Mouse (Mus musculus) cortical plate, adult 2 months (tissue): ENCODE results near the gene Clasp2. TPM values are rescaled to one million over a fixed set of nuclear protein-coding genes. Genes with fewer than 3 reads are reported as not detected.
"Not testable (repeated sequence)": the region's sequence is repeated elsewhere in the genome, so short reads cannot be mapped to it uniquely, and the experiment has no call there.

ENCODE experiments used
- H3K27ac ChIP-seq: fragments of 200-500 bp; 2 replicates; pipeline ENCODE4 v1.5.1; 2012; ENCODE audit warnings: low read length, control low read depth, inconsistent platforms; ENCODE audit not compliant: insufficient read depth
- H3K4me1 ChIP-seq: fragments of 200-500 bp; 2 replicates; pipeline ENCODE4 v1.6.1; 2011; ENCODE audit warnings: low read length; ENCODE audit not compliant: control insufficient read depth, insufficient read depth
- H3K4me3 ChIP-seq: fragments of 200-500 bp; 2 replicates; pipeline ENCODE4 v1.5.1; 2011; ENCODE audit warnings: mild to moderate bottlenecking, low read length, control low read depth; ENCODE audit not compliant: insufficient read depth
- CTCF ChIP-seq: fragments of 200-500 bp; IDR thresholded peaks from 2 replicates; pipeline ENCODE4 v1.5.1; 2011; ENCODE audit warnings: mild to moderate bottlenecking, control low read depth, low read length; ENCODE audit not compliant: insufficient read depth; ENCODE audit errors: extremely low read depth
- POLR2A ChIP-seq: fragments of 200-500 bp; IDR thresholded peaks from 2 replicates; pipeline ENCODE4 v1.6.1; 2011; ENCODE audit warnings: mild to moderate bottlenecking, low read length, control low read depth; ENCODE audit not compliant: insufficient read depth; ENCODE audit errors: extremely low read depth
- polyA plus RNA-seq: library from polyadenylated mRNA; depleted of rRNA; stranded (reverse); fragments of >200 nt; gene quantifications from 2 replicates; pipeline ENCODE4 v1.2.3, GENCODE M21; 2012

Clasp2 gene
- polyA plus RNA-seq, 1 experiment: 124 TPM

DNA sequence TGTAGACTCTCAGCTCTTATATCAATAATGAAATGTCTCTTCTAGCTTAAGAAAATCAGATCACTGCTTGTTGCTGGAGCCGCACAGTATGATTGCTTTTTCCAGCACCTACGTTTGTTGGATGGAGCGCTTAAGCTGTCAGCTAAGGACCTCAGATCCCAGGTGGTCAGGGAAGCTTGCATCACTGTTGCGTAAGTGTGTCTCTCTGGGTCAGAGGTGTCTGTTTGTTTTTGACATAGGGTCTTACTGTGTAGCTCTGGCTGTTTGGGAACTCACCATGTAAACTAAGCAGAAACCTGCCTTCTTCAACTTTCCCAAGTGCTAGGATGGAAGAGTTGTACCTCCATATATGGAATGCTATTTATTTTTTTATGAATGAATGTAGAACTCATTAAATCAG is 102.8 kb downstream of the Clasp2 start:
- Histone ChIP-seq H3K4me1 (no peaks in the 10 kb centered on the region; the same call in 1 of the 2 replicates), H3K27ac (no peak overlapping the region), H3K4me3 (no peak overlapping the region)
- no peak for TF ChIP-seq POLR2A
- no peak for TF ChIP-seq CTCF

DNA sequence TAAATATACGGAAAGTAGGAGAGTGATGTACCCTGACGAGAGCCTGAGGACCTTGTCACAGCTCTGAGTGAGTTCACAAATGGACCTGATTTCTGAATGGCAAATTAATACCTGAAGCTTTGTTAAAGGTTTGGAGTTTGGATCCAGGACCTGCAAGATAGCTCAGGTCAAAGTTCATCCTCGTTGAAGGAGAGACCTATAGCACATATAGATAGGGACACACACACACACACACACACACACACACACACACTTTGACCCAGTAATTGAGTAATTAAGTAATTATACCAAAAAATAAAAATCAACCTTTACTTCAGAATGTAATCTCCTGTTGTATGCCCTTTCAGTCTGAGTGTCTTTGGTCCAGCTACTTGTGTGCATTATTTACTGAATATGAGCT is 114.2 kb downstream of the Clasp2 start:
- Histone ChIP-seq H3K4me3 (no peak overlapping the region), H3K4me1 (no peaks in the 10 kb centered on the region; the same call in 1 of the 2 replicates), H3K27ac (no peak overlapping the region)
- TF ChIP-seq CTCF: no peak
- TF ChIP-seq POLR2A: no peak

DNA sequence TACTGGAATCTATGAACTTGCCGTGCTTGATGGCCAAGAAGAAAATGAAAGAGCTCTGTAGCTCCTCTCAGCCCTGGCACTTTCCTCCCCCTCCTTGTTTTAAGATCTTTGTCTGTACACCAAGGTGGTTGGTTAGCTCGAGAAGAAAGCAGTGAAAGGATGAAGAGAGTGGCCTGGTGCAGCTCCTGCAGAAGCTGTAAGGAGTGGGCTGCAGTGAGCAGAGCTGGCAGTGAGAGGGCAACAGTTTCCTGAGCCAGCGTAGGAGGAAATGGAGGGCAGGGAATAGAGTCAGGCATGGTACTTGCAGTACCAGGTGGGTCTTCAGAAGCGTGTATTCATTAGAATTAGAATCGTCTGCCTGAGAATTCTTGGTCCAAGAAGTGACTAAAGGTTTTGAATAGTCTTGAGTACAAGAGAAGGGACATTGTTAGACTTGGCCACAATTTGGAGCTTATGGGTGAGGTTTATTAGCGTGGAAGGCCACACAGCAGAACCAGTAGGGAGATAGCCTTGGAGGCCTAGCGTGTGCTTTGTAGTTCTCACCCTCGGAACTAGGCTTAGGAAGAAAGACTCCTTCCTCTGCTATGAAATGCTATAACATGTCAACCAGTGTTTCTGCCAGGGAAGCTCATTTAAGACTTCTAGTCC is 116.1 kb downstream of the Clasp2 start:
- no peak for TF ChIP-seq CTCF
- TF ChIP-seq POLR2A: no peak
- H3K4me3 ChIP-seq: no peak overlapping the region
- no peaks in the 10 kb centered on the region; the same call in 1 of the 2 replicates for H3K4me1 ChIP-seq
- H3K27ac ChIP-seq: no peak overlapping the region

DNA sequence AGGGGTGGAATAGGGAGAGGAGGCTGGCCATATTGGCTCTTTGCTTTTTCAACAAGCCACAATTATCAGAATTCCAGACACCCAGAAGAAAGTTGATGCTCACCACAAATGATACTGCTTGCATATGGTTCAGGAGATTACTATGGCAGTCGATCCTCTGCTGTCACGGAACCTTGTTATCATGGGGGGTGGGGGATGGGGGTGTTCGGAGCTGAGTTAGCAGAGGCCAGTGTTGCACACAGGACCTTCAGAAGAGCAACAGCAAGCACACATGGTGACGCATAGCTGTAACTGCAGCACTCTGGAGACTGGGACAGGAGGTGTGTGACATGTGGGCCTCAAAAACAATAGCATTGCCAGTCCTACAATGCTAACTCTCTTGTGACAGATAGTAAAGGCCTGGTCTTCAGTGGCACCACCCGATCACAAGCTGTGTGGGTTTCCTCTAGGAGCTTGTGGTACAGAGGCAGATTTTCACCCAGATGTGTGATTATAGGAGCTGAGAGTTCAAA is 116.7 kb downstream of the Clasp2 start:
- H3K4me1 ChIP-seq: no peaks in the 10 kb centered on the region; the same call in 1 of the 2 replicates
- no peak for TF ChIP-seq POLR2A
- no peak for TF ChIP-seq CTCF
- H3K4me3 ChIP-seq: no peak overlapping the region
- no peak overlapping the region for H3K27ac ChIP-seq

DNA sequence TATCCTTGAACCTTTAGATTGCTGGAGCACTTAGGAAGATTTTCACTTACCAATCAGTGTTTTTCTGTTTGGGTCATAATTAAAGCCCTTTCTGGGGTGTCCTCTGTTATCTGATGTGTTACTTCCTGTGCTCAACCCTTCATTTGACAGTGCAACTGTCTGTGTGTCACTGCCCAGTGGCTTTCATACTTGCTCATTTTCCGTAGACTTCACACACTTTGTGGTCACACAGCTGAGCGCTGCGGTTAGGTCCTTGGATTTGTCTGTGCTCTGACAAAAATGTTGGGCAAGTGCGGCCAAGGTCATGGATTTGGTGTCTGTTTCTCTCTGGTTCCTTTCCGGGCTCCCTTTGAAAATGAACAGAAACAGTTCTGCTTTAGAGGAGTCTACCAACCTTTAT is 118.1 kb downstream of the Clasp2 start:
- H3K4me1 ChIP-seq: peaks cover 4% of the 10 kb centered on the region
- TF ChIP-seq CTCF: no peak
- no peak for TF ChIP-seq POLR2A
- H3K4me3 ChIP-seq: no peak overlapping the region
- H3K27ac ChIP-seq: no peak overlapping the region

DNA sequence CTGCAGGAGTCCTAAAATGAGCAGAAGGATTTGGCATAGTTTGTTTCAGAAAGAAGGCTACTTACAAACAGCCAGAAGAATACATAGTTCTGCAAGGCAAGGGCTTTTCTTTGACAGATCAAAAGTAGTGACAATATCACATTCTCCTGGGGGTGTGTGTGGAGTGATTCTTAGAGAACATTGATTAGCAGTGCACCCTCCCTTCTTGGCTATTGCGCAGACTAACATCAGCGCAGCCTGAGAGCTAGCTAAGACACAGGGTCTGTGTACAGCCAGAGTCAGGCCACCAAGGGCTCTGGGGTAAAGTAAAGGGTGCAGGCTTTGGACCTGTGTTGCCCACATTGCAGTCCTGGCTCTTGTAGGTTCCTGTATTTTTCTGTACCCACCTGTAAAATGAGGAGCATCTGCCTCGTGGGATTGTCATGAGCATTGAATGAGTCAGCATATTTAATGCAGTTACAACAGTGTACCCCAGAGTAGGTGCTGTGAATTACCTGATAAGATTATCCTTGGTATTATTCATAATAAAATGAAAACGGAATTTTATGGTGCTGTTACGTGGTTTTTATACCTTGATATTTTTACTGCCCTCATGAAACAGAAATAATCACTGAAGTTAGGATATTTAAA is 122.2 kb downstream of the Clasp2 start:
- no peak overlapping the region for H3K4me3 ChIP-seq
- H3K27ac ChIP-seq: no peak overlapping the region
- TF ChIP-seq CTCF (no peak), POLR2A (no peak)
- peaks cover 4% of the 10 kb centered on the region for H3K4me1 ChIP-seq

DNA sequence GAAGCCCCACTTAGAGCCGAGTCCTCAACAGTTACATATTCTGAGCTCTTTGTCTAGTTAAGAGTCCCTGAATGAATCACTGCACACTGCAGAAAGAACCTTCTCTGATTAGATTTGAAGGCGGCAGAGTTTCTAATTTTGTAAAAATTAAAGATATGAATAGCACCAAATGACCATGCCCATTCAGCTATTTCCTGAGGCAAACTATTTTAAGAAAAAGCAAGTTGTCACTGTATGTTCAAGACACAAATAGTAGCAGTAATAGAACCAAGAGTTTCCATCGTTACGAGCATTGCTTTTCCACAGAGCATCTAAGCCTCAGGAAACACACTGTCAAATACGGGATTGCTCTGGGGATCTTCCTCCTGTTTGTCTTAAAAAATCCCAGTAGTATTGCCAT is 126.7 kb downstream of the Clasp2 start:
- Histone ChIP-seq H3K4me1 (peaks cover 4% of the 10 kb centered on the region), H3K4me3 (no peak overlapping the region), H3K27ac (no peak overlapping the region)
- no peak for TF ChIP-seq POLR2A
- no peak for TF ChIP-seq CTCF

DNA sequence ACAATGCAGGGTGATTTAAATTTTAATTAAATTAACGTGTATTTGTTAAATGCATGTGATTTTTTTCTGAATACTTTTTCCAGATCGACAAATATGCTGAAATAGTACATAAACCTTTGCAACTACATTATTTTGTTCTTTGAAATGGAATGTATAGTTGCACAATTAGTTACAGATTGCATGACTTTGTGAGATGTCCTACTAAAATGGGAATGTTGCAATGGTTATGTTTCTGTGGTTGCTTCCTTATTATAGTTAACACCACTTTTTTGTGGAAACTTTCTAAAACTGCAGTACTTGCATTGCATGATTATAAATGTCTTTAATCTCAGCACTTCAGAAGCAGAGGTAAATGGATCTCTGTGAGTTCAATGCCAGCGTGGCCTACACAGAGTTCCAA is 153.6 kb downstream of the Clasp2 start:
- Histone ChIP-seq H3K4me1 (no peaks in the 10 kb centered on the region), H3K27ac (no peak overlapping the region), H3K4me3 (no peak overlapping the region)
- TF ChIP-seq CTCF (no peak), POLR2A (no peak)

DNA sequence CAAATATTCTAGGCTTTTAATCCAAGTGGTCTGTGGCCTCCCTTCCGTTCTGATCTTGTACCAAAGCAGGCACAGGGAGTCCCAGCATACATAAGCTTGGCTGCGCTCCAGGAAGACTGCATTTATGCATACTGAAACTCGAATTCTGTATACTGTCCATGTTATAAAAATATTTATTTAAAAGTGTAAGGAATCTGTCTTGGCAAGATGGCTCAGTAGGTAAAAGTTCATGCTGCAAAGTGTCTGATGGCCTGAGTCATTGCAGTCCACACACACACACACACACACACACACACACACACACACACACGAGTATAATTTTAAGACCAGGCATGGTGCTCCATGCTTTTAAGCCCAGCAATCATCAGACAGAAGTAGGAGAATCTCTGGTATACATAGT is 161.9 kb downstream of the Clasp2 start:
- TF ChIP-seq POLR2A: no peak
- TF ChIP-seq CTCF: no peak
- H3K27ac ChIP-seq: no peak overlapping the region
- H3K4me1 ChIP-seq: no peaks in the 10 kb centered on the region
- no peak overlapping the region for H3K4me3 ChIP-seq

DNA sequence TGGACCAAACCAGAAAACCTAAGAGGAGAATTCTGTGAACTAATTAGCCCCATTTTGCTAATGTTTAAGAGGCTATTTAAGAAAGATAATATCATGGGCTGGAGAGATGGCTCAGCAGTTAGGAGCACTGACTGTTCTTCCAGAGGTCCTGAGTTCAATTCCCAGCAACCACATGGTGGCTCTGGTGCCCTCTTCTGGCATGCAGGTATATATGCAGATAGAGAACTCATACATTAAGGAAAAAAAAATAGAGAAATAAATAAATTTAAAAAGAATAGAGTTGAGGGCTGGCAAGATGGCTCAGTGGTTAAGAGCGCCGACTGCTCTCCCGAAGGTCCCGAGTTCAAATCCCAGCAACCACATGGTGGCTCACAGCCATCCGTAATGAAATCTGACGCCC is 163.0 kb downstream of the Clasp2 start:
- H3K27ac ChIP-seq, H3K4me3 ChIP-seq, H3K4me1 ChIP-seq: not testable (repeated sequence)
